Mouse (Mus musculus) kidney, embryonic 15.5 days (tissue): ENCODE results near the gene Gcnt2. TPM values are rescaled to one million over a fixed set of nuclear protein-coding genes. Genes with fewer than 3 reads are reported as not detected.
A peak's percentile ranks its signal among the peaks of the same experiment; 100 is the strongest.

ENCODE experiments used
- ATAC-seq: fragments of 200-750 bp; cut with Nextera tagmentation; replicated peaks from 2 replicates; pipeline ENCODE4 v1.8.0; 2017; ENCODE audit warnings: moderate TSS enrichment; ENCODE audit not compliant: low FRiP score
- H3K27ac ChIP-seq: fragments of 300-500 bp; sonication (generic); 2 replicates; pipeline ENCODE4 v1.5.1; 2015; ENCODE audit warnings: mild to moderate bottlenecking, inconsistent platforms
- H3K27me3 ChIP-seq: fragments of 300-500 bp; sonication (generic); 2 replicates; pipeline ENCODE4 v1.6.1; 2015; ENCODE audit warnings: inconsistent platforms
- H3K36me3 ChIP-seq: fragments of 300-500 bp; sonication (generic); 2 replicates; pipeline ENCODE4 v1.6.1; 2015; ENCODE audit warnings: inconsistent platforms
- H3K4me1 ChIP-seq: fragments of 300-500 bp; sonication (generic); 2 replicates; pipeline ENCODE4 v1.6.1; 2015; ENCODE audit warnings: inconsistent platforms
- H3K4me2 ChIP-seq: fragments of 300-500 bp; sonication (generic); 2 replicates; pipeline ENCODE4 v1.6.1; 2015; ENCODE audit warnings: moderate library complexity, mild to moderate bottlenecking, inconsistent platforms
- H3K4me3 ChIP-seq: fragments of 300-500 bp; sonication (generic); replicated peaks from 2 replicates; pipeline ENCODE4 v1.5.1; 2015; ENCODE audit warnings: mild to moderate bottlenecking, inconsistent platforms
- H3K9ac ChIP-seq: fragments of 300-500 bp; sonication (generic); 2 replicates; pipeline ENCODE4 v1.6.1; 2015; ENCODE audit warnings: mild to moderate bottlenecking, inconsistent platforms
- H3K9me3 ChIP-seq: fragments of 300-500 bp; sonication (generic); replicated peaks from 2 replicates; pipeline ENCODE4 v1.6.1; 2016; ENCODE audit warnings: inconsistent platforms
- WGBS: fragments of 180-500 bp; shearing (Covaris S2); methylation state at CpG from one replicate; pipeline ENCODE4 v1.1.7; 2015; ENCODE audit warnings: mixed read lengths; 5-methylcytosine and 5-hydroxymethylcytosine counted together
- polyA plus RNA-seq: library from polyadenylated mRNA; unstranded; fragments of >200 nt; fragmentation: Nextera tagmentation; extraction: Ambion mirVana; gene quantifications from 2 replicates; pipeline ENCODE4 v1.2.1, GENCODE M21; 2015

Gcnt2 gene
- polyA plus RNA-seq, 1 experiment from 2014 or later = 5.8 TPM

DNA sequence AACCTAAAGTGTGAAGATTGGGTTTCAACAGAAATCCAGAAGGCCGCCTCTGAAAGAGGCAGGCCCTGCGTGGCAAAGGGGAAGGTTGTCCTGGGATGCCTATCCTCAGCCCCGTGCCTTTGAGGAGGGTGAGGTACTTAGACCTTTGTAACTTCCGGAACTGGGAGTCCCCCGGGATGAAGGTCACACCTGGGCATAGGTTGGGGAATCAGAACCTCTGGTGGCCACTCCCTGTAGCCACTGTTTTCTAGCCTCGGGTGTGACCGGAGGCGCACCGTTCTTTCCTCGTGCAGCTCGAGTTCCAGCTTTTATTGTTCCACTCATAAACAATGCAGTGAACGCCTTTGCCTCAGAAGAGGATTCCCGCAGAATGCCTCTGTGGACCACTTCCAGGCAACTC lies 7.6 kb upstream of the Gcnt2 start:
- Histone ChIP-seq H3K4me1 (peaks cover 19% of the 10 kb centered on the region), H3K4me2 (no peak overlapping the region), H3K9me3 (no peaks in the 10 kb centered on the region), H3K9ac (no peak overlapping the region), H3K4me3 (no peak overlapping the region), H3K27ac (no peak overlapping the region), H3K36me3 (no peaks in the 10 kb centered on the region), H3K27me3 (no peaks in the 10 kb centered on the region)
- no peak for ATAC-seq
- 43% methylated on average over 13 of the region's 13 CpGs for WGBS

- peaks cover 23% of the 10 kb centered on the region for H3K4me1 ChIP-seq
- no peaks in the 10 kb centered on the region for H3K36me3 ChIP-seq
- WGBS = 82% methylated on average over 5 of the region's 5 CpGs
- H3K27ac ChIP-seq = no peak overlapping the region
- no peak overlapping the region for H3K4me3 ChIP-seq
- no peaks in the 10 kb centered on the region for H3K27me3 ChIP-seq
- H3K4me2 ChIP-seq = no peak overlapping the region
- H3K9me3 ChIP-seq = no peaks in the 10 kb centered on the region
- H3K9ac ChIP-seq = no peak overlapping the region
- ATAC-seq = no peak
Measured at GRCm38 (mm10) chr13:40852791-40853190, 6.8 kb upstream of the Gcnt2 start.

DNA sequence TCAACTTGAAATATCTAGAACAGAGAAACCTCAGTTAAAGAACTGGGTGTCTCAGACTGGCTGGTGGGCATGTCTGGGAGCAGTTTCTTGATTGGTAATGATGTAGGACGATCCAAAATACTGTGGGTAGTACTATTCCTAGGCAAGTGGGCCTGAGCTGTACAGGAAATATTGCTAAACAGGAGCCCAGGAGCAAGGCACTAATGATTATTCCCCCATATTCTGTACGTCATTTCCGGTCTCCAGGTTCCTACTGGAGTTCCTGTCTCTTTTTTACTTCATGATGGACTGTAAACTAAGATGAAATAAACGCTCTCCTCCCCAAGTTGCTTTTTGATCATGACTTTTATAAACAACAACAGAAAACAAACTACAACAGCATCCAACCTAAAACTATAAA lies 5.7 kb upstream of the Gcnt2 start:
- H3K9ac ChIP-seq = no peak overlapping the region
- ATAC-seq = no peak
- 76% methylated on average over 4 of the region's 4 CpGs for WGBS
- H3K4me3 ChIP-seq = peak overlapping the region; percentile 49
- peak overlapping the region; percentile 88 for H3K27ac ChIP-seq
- H3K4me2 ChIP-seq = peak overlapping the region; percentile 70
- peaks cover 23% of the 10 kb centered on the region for H3K4me1 ChIP-seq
- H3K36me3 ChIP-seq = no peaks in the 10 kb centered on the region
- no peaks in the 10 kb centered on the region for H3K27me3 ChIP-seq
- H3K9me3 ChIP-seq = no peaks in the 10 kb centered on the region

DNA sequence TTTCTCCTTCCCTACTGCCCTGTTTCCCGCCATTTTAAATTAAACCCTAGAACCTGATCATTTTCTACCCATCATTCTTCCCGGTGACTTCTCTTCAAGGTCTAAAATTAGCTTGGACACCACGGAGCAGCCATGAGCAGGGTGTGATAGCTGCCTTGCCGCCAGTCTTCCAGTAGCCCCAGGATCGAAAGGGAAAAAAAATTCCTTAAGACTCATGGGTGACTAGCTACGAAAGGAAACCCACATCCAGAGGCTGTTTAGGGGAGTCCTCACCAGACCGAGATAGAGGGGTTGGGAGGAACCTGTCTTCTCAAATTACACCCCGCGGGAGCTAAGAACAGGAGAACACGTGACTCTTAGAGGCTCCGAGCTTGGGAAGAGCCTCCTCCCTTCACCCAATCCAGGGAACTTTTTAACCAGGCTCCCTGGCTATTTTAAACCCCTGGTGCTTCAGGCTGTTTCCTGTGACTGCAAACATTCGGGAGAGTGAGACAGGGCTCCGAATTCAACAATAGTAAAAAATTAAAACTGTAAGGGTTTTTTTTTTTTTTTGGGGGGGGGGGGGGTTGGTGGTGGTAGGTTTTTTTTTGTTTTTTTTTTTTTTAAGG lies 5.0 kb upstream of the Gcnt2 start:
- Histone ChIP-seq H3K27me3 (no peaks in the 10 kb centered on the region), H3K9ac (peak overlapping the region; percentile 26; the same call in 1 of the 2 replicates), H3K4me3 (peak overlapping the region; percentile 49), H3K4me2 (peak overlapping the region; percentile 70), H3K36me3 (no peaks in the 10 kb centered on the region), H3K4me1 (peaks cover 29% of the 10 kb centered on the region), H3K27ac (peak overlapping the region; percentile 88), H3K9me3 (no peaks in the 10 kb centered on the region)
- under 1% methylated on average over 13 of the region's 13 CpGs for WGBS
- ATAC-seq = peak; percentile 91

DNA sequence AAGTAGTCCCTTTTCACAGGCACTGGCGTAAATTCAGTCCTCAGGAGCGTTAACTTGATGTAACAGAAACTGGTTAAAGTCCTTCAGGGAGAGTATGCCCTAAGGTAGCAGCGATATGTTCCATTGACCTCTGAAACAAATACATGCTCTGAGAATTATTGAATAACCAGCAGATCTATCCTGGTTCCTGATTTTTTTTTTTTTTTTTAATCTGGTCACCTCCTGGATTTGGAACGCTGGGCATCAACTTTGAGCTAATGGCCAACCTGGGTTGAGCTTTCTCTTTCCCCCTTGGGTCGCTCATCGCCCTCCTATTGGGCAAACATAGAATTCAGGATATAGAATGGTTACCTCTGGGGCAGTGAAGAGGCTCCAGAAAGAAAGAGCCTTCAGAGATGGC lies 4.3 kb upstream of the Gcnt2 start:
- ATAC-seq = no peak
- WGBS = 64% methylated on average over 6 of the region's 6 CpGs
- H3K9ac ChIP-seq = no peak overlapping the region
- peak overlapping the region; percentile 49 for H3K4me3 ChIP-seq
- no peaks in the 10 kb centered on the region for H3K27me3 ChIP-seq
- no peaks in the 10 kb centered on the region for H3K36me3 ChIP-seq
- H3K9me3 ChIP-seq = no peaks in the 10 kb centered on the region
- H3K4me2 ChIP-seq = peak overlapping the region; percentile 70
- peak overlapping the region; percentile 88 for H3K27ac ChIP-seq
- H3K4me1 ChIP-seq = peaks cover 36% of the 10 kb centered on the region

DNA sequence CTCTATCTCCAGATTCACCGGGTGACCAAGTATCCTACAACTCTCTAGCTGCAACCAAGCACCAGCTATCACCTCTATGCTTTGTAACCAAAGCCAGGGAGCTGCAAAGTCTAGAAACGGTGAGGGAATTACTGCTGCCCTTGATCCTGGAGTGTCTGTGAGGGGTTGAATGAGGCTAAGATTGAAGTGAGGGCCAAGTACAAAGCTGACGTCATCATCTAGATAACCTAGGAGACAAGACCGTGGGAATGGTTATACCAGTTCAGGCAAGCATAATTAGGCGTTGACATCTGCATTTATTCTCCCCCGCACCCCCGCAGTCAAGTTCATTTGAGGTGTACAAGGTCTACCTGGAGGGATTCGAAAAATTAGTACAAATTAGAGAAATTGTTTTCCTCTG lies 2.8 kb upstream of the Gcnt2 start:
- H3K27me3 ChIP-seq = no peaks in the 10 kb centered on the region
- no peak overlapping the region for H3K4me2 ChIP-seq
- H3K27ac ChIP-seq = no peak overlapping the region
- peaks cover 37% of the 10 kb centered on the region for H3K4me1 ChIP-seq
- no peaks in the 10 kb centered on the region for H3K36me3 ChIP-seq
- H3K9ac ChIP-seq = no peak overlapping the region
- WGBS = 87% methylated on average over 8 of the region's 8 CpGs
- no peak for ATAC-seq
- H3K9me3 ChIP-seq = no peaks in the 10 kb centered on the region
- no peak overlapping the region for H3K4me3 ChIP-seq

- no peak for ATAC-seq
- 60% methylated on average over 13 of the region's 13 CpGs for WGBS
- Histone ChIP-seq H3K4me3 (no peak overlapping the region), H3K27ac (no peak overlapping the region), H3K9ac (no peak overlapping the region), H3K27me3 (no peaks in the 10 kb centered on the region), H3K4me1 (peaks cover 35% of the 10 kb centered on the region), H3K9me3 (no peaks in the 10 kb centered on the region), H3K4me2 (no peak overlapping the region), H3K36me3 (no peaks in the 10 kb centered on the region)
Measured at GRCm38 (mm10) chr13:40857281-40857818, 2.2 kb upstream of the Gcnt2 start.

DNA sequence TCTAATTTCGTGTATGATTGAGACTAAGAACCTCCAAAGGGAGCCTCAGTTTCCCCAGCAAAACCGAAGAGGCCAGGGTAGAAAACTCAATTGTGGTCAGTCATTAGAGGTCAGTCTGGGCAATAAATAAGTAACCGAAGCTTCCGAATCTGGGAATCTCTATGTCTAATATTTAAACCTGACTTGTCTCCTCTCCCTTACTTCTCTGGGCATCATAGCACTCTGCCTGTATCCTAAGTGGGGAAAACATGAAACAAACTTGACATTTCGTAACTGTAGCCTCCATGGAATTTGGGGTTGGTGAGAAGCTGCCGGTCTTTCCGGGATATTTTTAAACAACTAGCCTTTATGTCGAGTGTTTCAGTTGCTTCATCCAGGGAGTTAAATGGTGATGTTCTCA lies 329 bp upstream of the Gcnt2 start:
- no peak overlapping the region for H3K9ac ChIP-seq
- peak overlapping the region; percentile 41; the same call in 1 of the 2 replicates for H3K4me3 ChIP-seq
- no peaks in the 10 kb centered on the region for H3K27me3 ChIP-seq
- no peaks in the 10 kb centered on the region for H3K36me3 ChIP-seq
- peak overlapping the region; percentile 64 for H3K27ac ChIP-seq
- WGBS = 62% methylated on average over 8 of the region's 8 CpGs
- no peaks in the 10 kb centered on the region for H3K9me3 ChIP-seq
- peaks cover 30% of the 10 kb centered on the region for H3K4me1 ChIP-seq
- no peak for ATAC-seq
- peak overlapping the region; percentile 58 for H3K4me2 ChIP-seq

DNA sequence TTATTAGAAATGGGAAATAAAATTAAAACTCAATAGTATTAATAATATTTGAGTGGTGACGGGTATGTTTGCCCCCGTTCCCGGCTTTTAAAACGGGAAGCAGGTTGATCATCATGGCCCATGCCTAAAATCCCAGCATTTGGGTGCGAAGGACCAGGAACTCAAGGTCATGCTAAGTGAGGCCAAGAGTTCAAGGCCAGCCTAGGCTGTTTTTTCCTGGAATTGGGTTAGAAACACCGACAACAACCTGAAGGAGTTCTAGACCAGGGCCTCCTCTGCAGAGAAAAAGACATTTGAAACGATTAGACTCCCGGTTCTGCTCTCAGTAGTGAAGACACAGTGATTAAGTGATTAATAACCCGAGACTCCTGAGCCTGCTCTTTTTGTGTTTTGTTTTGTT lies 3.5 kb downstream of the Gcnt2 start:
- no peak overlapping the region; the same call in 1 of the 2 replicates for H3K4me2 ChIP-seq
- H3K4me1 ChIP-seq = peaks cover 16% of the 10 kb centered on the region
- H3K4me3 ChIP-seq = no peak overlapping the region
- WGBS = 82% methylated on average over 9 of the region's 9 CpGs
- H3K36me3 ChIP-seq = no peaks in the 10 kb centered on the region
- H3K9me3 ChIP-seq = no peaks in the 10 kb centered on the region
- H3K27me3 ChIP-seq = no peaks in the 10 kb centered on the region
- H3K27ac ChIP-seq = no peak overlapping the region
- ATAC-seq = no peak
- H3K9ac ChIP-seq = no peak overlapping the region

DNA sequence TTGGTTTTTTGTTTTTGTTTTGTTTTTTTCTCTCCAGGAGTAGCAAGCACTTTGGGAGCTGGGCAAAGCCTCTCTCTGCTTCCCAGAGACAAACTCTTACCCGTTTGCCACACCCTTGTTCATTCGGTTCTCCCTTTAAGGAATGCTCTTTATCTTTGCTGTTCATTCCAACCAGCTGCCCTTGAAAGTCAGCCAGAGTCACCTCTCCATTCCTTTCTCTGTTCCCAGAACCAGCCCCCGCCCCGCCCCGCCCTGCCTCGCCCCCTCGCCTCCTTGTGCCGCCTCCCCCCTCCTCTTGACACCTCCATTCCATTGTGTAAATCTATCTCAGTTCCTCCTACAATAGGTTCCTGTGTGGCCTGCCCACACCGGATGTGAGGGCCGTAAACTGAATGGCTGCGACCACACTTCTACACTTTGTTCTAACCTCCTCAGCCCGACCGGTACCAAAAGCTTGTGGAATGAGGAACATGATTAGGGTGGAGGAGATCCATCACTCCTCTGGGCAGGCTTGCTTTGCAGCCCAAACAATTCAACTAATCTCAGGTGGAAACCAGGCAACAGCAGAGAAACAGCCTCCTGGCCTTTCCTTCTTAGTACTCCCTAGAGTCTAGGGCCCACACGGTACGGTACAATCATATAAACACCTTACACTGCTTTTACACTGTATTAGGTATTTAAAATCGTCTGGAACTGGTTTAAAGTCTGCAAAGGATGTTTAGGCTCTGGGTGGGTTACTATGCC lies 9.5 kb downstream of the Gcnt2 start:
- WGBS = 8% methylated on average over 16 of the region's 16 CpGs
- Histone ChIP-seq H3K4me3 (no peak overlapping the region), H3K9ac (no peak overlapping the region), H3K36me3 (no peaks in the 10 kb centered on the region), H3K9me3 (no peaks in the 10 kb centered on the region), H3K27me3 (no peaks in the 10 kb centered on the region), H3K4me1 (peaks cover 16% of the 10 kb centered on the region), H3K27ac (peak overlapping the region; percentile 72), H3K4me2 (peak overlapping the region; percentile 30)
- peak; percentile 83 for ATAC-seq

DNA sequence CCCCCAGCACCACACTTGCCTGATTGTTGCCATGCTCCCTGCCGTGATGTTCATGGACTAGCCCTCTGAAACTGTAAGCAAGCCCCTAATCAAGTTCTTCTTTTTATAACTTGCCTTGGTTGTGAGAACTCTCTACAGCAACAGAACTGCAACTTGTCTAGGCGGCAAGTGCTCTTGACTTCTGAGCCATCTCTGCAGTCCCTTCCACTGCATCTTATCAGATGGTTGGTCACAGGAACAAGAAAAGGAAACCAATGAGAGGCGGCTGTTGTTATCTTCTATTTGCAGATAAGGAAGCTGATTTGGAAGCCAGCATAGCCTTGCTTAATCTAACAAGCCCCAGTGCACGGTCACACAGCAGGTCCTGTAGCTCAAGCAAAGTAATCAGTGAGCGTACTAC lies 14.5 kb downstream of the Gcnt2 start:
- Histone ChIP-seq H3K27ac (no peak overlapping the region), H3K4me2 (no peak overlapping the region), H3K9me3 (no peaks in the 10 kb centered on the region), H3K9ac (no peak overlapping the region), H3K36me3 (no peaks in the 10 kb centered on the region), H3K27me3 (no peaks in the 10 kb centered on the region), H3K4me1 (peaks cover 9% of the 10 kb centered on the region), H3K4me3 (no peak overlapping the region)
- no peak for ATAC-seq
- 86% methylated on average over 5 of the region's 5 CpGs for WGBS

GRCm38 (mm10) chr13:40875415-40875814 lies 15.9 kb downstream of the Gcnt2 start:
- Histone ChIP-seq H3K9ac (no peak overlapping the region), H3K4me2 (no peak overlapping the region), H3K4me3 (no peak overlapping the region), H3K36me3 (no peaks in the 10 kb centered on the region), H3K4me1 (peaks cover 4% of the 10 kb centered on the region; the same call in 1 of the 2 replicates), H3K27me3 (no peaks in the 10 kb centered on the region), H3K27ac (no peak overlapping the region), H3K9me3 (no peaks in the 10 kb centered on the region)
- ATAC-seq = no peak
- WGBS = 59% methylated on average over 5 of the region's 5 CpGs
